Mouse (Mus musculus): Measurements from ENCODE around the gene 2310030G06Rik.

- TF ChIP-seq EP300 (IDR thresholded peaks at IDR 0.05): no peak
- TF ChIP-seq CTCF (IDR thresholded peaks at IDR 0.05): no peak
Observed at GRCm38 (mm10) chr9:50722451-50722911, 23.9 kb downstream of the 2310030G06Rik start.
